Mouse (Mus musculus) MEL (cell line): Measurements from ENCODE around the gene Cort. TPM values are rescaled to one million over a fixed set of nuclear protein-coding genes. Genes with fewer than 3 reads are reported as not detected.

Source experiments
- DNase-seq: peaks from one replicate; pipeline ENCODE4 v3.0.0; 2011; ENCODE audit warnings: low read depth, low spot score
- H3K27ac ChIP-seq: 2 replicates; pipeline ENCODE4 v1.5.1; 2012; ENCODE audit warnings: low read depth, mild to moderate bottlenecking, control low read depth, low read length, moderate library complexity; ENCODE audit not compliant: control insufficient read depth
- H3K27me3 ChIP-seq, 2 experiments: fragments of 150-350 bp in 1 of 2; sonication (generic) in 1 of 2; 2 replicates each; pipeline ENCODE4 v1.6.1; 2012; ENCODE audit warnings: low read length in 2 of 2, mild to moderate bottlenecking in 2 of 2, improper control_type of control experiment in 1 of 2, moderate library complexity in 1 of 2; ENCODE audit not compliant: insufficient read depth in 2 of 2, control insufficient read depth in 1 of 2
- H3K36me3 ChIP-seq, 2 experiments: 2 replicates each; pipeline ENCODE4 v1.6.1; 2012 to 2014; ENCODE audit warnings: low read length in 2 of 2, improper control_type of control experiment in 1 of 2, inconsistent platforms in 1 of 2, mild to moderate bottlenecking in 1 of 2; ENCODE audit not compliant: insufficient read depth in 2 of 2, control insufficient read depth in 1 of 2
- H3K4me1 ChIP-seq, 2 experiments: fragments of 150-350 bp in 1 of 2; sonication (generic) in 1 of 2; 2 replicates each; pipeline ENCODE4 v1.6.1; 2012; ENCODE audit warnings: low read length in 2 of 2, improper control_type of control experiment in 1 of 2, mild to moderate bottlenecking in 1 of 2; ENCODE audit not compliant: insufficient read depth in 2 of 2, control insufficient read depth in 1 of 2
- H3K4me3 ChIP-seq, 2 experiments: fragments of 150-350 bp in 1 of 2; sonication (generic) in 1 of 2; 2 replicates each; pipeline ENCODE4 v1.5.1; 2012; ENCODE audit warnings: low read depth in 2 of 2, low read length in 2 of 2, mild to moderate bottlenecking in 2 of 2, moderate library complexity in 2 of 2, control low read depth in 1 of 2, improper control_type of control experiment in 1 of 2; ENCODE audit not compliant: control insufficient read depth in 1 of 2, insufficient read depth in 1 of 2
- H3K79me2 ChIP-seq: 2 replicates; pipeline ENCODE4 v1.6.1; 2012; ENCODE audit warnings: mild to moderate bottlenecking, low read length, moderate library complexity; ENCODE audit not compliant: control insufficient read depth, poor library complexity, insufficient read depth
- H3K9ac ChIP-seq: 2 replicates; pipeline ENCODE4 v1.6.1; 2012; ENCODE audit warnings: low read depth, mild to moderate bottlenecking, control low read depth, low read length, moderate library complexity; ENCODE audit not compliant: control insufficient read depth, poor library complexity, severe bottlenecking
- H3K9me3 ChIP-seq: fragments of 150-350 bp; sonication (generic); replicated peaks from 2 replicates; pipeline ENCODE4 v1.6.1; 2012; ENCODE audit warnings: mild to moderate bottlenecking, low read length, improper control_type of control experiment, moderate library complexity; ENCODE audit not compliant: insufficient read depth
- CHD1 ChIP-seq: IDR thresholded peaks from 2 replicates; pipeline ENCODE4 v1.6.1; 2012; ENCODE audit warnings: low read depth, mild to moderate bottlenecking, inconsistent platforms, low read length, improper control_type of control experiment
- CTCF ChIP-seq, 3 experiments: IDR thresholded peaks in 2 of 3; conservative IDR thresholded peaks in 1 of 3; 2 replicates each; pipeline ENCODE4 v1.5.1; 2011 to 2012; ENCODE audit warnings: low read length in 3 of 3, low read depth in 2 of 3, mild to moderate bottlenecking in 2 of 3, improper control_type of control experiment in 1 of 3, inconsistent platforms in 1 of 3, mixed read lengths in 1 of 3, moderate library complexity in 1 of 3; ENCODE audit not compliant: control insufficient read depth in 1 of 3, insufficient read depth in 1 of 3, poor library complexity in 1 of 3, severe bottlenecking in 1 of 3
- ELF1 ChIP-seq: IDR thresholded peaks from 2 replicates; pipeline ENCODE4 v1.6.1; 2014; ENCODE audit warnings: low read depth, mild to moderate bottlenecking, inconsistent platforms, low read length, improper control_type of control experiment, moderate library complexity
- ETS1 ChIP-seq: IDR thresholded peaks from 2 replicates; pipeline ENCODE4 v1.6.1; 2012; ENCODE audit warnings: low read depth, mild to moderate bottlenecking, inconsistent platforms, low read length, improper control_type of control experiment, moderate library complexity
- GATA1 ChIP-seq: IDR thresholded peaks from 2 replicates; pipeline ENCODE4 v1.6.1; 2011; ENCODE audit warnings: low read depth, low read length, improper control_type of control experiment
- HCFC1 ChIP-seq: IDR thresholded peaks from 2 replicates; pipeline ENCODE4 v1.6.1; 2012; ENCODE audit warnings: low read depth, mild to moderate bottlenecking, inconsistent platforms, low read length, improper control_type of control experiment, moderate library complexity
- JUND ChIP-seq: IDR thresholded peaks from 2 replicates; pipeline ENCODE4 v1.6.1; 2011; ENCODE audit warnings: low read depth, mild to moderate bottlenecking, improper control_type of control experiment, low read length
- KAT2A ChIP-seq: conservative IDR thresholded peaks from 2 replicates; pipeline ENCODE4 v1.6.1; 2012; ENCODE audit warnings: low read depth, low read length, improper control_type of control experiment, inconsistent platforms
- MAFK ChIP-seq: IDR thresholded peaks from 2 replicates; pipeline ENCODE4 v1.6.1; 2011; ENCODE audit warnings: low read depth, mild to moderate bottlenecking, low read length, improper control_type of control experiment, borderline replicate concordance
- MAX ChIP-seq: IDR thresholded peaks from 2 replicates; pipeline ENCODE4 v1.6.1; 2011; ENCODE audit warnings: low read length, improper control_type of control experiment
- MYB ChIP-seq: IDR thresholded peaks from 2 replicates; pipeline ENCODE4 v1.6.1; 2011; ENCODE audit warnings: mild to moderate bottlenecking, low read depth, low read length, improper control_type of control experiment
- MYC ChIP-seq: IDR thresholded peaks from 2 replicates; pipeline ENCODE4 v1.6.1; 2011; ENCODE audit warnings: low read depth, mild to moderate bottlenecking, low read length, improper control_type of control experiment, moderate library complexity
- NELFE ChIP-seq: IDR thresholded peaks from 2 replicates; pipeline ENCODE4 v1.6.1; 2011; ENCODE audit warnings: low read depth, low read length, improper control_type of control experiment
- NRF1 ChIP-seq: IDR thresholded peaks from 2 replicates; pipeline ENCODE4 v1.6.1; 2014; ENCODE audit warnings: low read depth, mild to moderate bottlenecking, inconsistent platforms, low read length, improper control_type of control experiment, moderate library complexity; ENCODE audit not compliant: poor library complexity, insufficient read depth, severe bottlenecking
- POLR2AphosphoS2 ChIP-seq: IDR thresholded peaks from 2 replicates; pipeline ENCODE4 v1.6.1; 2011; ENCODE audit warnings: low read length, improper control_type of control experiment
- POLR2AphosphoS5 ChIP-seq: IDR thresholded peaks from 2 replicates; pipeline ENCODE4 v1.6.1; 2012; ENCODE audit warnings: low read depth, borderline replicate concordance, mild to moderate bottlenecking, inconsistent platforms, low read length, moderate library complexity, mixed read lengths
- RAD21 ChIP-seq: IDR thresholded peaks from 2 replicates; pipeline ENCODE4 v1.6.1; 2011; ENCODE audit warnings: mild to moderate bottlenecking, low read depth, low read length, improper control_type of control experiment
- RCOR1 ChIP-seq: IDR thresholded peaks from 2 replicates; pipeline ENCODE4 v1.6.1; 2012; ENCODE audit warnings: low read depth, mild to moderate bottlenecking, inconsistent platforms, low read length, improper control_type of control experiment
- SIN3A ChIP-seq: IDR thresholded peaks from 2 replicates; pipeline ENCODE4 v1.6.1; 2012; ENCODE audit warnings: low read length, improper control_type of control experiment, inconsistent platforms
- SMC3 ChIP-seq: IDR thresholded peaks from 2 replicates; pipeline ENCODE4 v1.6.1; 2011; ENCODE audit warnings: low read depth, low read length, improper control_type of control experiment
- TBP ChIP-seq: IDR thresholded peaks from 2 replicates; pipeline ENCODE4 v1.8.0; 2011; ENCODE audit warnings: low read depth, low read length, improper control_type of control experiment
- TCF12 ChIP-seq: IDR thresholded peaks from 2 replicates; pipeline ENCODE4 v1.6.1; 2014; ENCODE audit warnings: low read depth, mild to moderate bottlenecking, inconsistent platforms, low read length, improper control_type of control experiment, moderate library complexity
- ZC3H11A ChIP-seq: IDR thresholded peaks from 2 replicates; pipeline ENCODE4 v1.6.1; 2012; ENCODE audit warnings: low read depth, mild to moderate bottlenecking, inconsistent platforms, low read length, improper control_type of control experiment
- ZKSCAN1 ChIP-seq: IDR thresholded peaks from 2 replicates; pipeline ENCODE4 v1.6.1; 2012; ENCODE audit warnings: low read depth, mild to moderate bottlenecking, inconsistent platforms, low read length, improper control_type of control experiment, moderate library complexity
- ZMIZ1 ChIP-seq: IDR thresholded peaks from 2 replicates; pipeline ENCODE4 v1.6.1; 2012; ENCODE audit warnings: low read depth, mild to moderate bottlenecking, inconsistent platforms, low read length, improper control_type of control experiment, moderate library complexity
- ZNF384 ChIP-seq: IDR thresholded peaks from 2 replicates; pipeline ENCODE4 v1.6.1; 2012; ENCODE audit warnings: low read depth, mild to moderate bottlenecking, inconsistent platforms, low read length, improper control_type of control experiment
- polyA plus RNA-seq, 2 experiments: library from polyadenylated mRNA; stranded (reverse) in 1 of 2; unstranded in 1 of 2; fragments of >175 nt in 1 of 2; fragments of >200 nt in 1 of 2; gene quantifications; 2 replicates each; pipeline versions ENCODE4 v1.2.1 to v1.2.4; 2012; ENCODE audit warnings: low replicate concordance in 2 of 2, low read depth in 1 of 2; ENCODE audit not compliant: insufficient read length in 2 of 2, insufficient read depth in 1 of 2, missing spikeins in 1 of 2
- total RNA-seq: library from RNA; depleted of rRNA; stranded (reverse); fragments of 300-350 nt; gene quantifications from 2 replicates; pipeline ENCODE4 v1.2.3, GENCODE M21; 2012

The Cort gene
- total and polyA plus RNA-seq, 3 experiments = 0.39 to 2.0 TPM; not detected in 1

DNA sequence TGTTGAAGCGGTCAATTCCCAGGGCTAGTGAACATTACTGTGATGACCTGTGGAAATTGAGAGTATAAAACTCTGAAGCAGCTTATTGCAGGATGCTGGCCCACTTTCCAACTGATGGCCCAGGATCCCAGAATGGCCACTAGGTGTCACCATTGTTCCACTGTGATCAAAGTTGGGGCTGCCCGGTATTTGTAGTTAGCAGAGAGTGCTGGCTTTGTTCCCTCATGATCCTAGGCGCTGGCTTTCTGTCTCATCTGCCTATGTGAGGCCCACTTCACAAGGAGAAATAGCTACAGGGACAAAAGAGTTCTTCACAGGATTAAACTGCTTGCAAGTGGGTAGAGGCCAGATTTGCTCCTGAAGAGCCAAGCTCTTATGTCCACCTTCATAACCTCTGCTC is 17.9 kb upstream of the Cort start:
- Histone ChIP-seq H3K27me3 (no peaks in the 10 kb centered on the region), H3K36me3 (no peaks in the 10 kb centered on the region; a peak in 1 of 4 replicates), H3K79me2 (no peaks in the 10 kb centered on the region), H3K4me3 (no peak overlapping the region), H3K4me1 (no peaks in the 10 kb centered on the region; a peak in 1 of 4 replicates), H3K9me3 (no peaks in the 10 kb centered on the region), H3K27ac (no peak overlapping the region), H3K9ac (no peak overlapping the region)
- DNase-seq = peak; percentile 88
- TF ChIP-seq ZNF384 (0 out of 2 replicates have a peak, but pooled peaks have one; percentile 44), ZC3H11A (peak; percentile 87), POLR2AphosphoS5 (no peak), POLR2AphosphoS2 (no peak), ELF1 (no peak), TBP (0 out of 2 replicates have a peak, but pooled peaks have one; percentile 42), MYB (no peak), JUND (no peak), KAT2A (no peak), NRF1 (no peak), MYC (0 out of 2 replicates have a peak, but pooled peaks have one; percentile 41), HCFC1 (no peak), SIN3A (0 out of 2 replicates have a peak, but pooled peaks have one; percentile 60), SMC3 (peak; percentile 88), RAD21 (peak; percentile 96), ZMIZ1 (no peak), CHD1 (no peak), TCF12 (no peak), NELFE (no peak), GATA1 (no peak), ZKSCAN1 (no peak), MAX (no peak), RCOR1 (no peak), CTCF (IDR thresholded peaks at IDR 0.05 in 2 of 3, conservative IDR thresholded peaks at IDR 0.05 in 1 of 3; ENCODE audit: control insufficient read depth in 1 of 3, insufficient read depth in 1 of 3, low read depth in 2 of 3, low read length in 3 of 3, poor library complexity in 1 of 3, severe bottlenecking in 1 of 3) (peak; percentile 79 to 96 (median 90)), MAFK (no peak), ETS1 (no peak)
